In genomic region chr19:29501507-29501906, GRCm38 (mm10) we compare ENCODE assay signal across 8 mouse cellular contexts. TPM values are rescaled to one million over a fixed set of nuclear protein-coding genes. Genes with fewer than 3 reads are reported as not detected.
DNase-seq lines count a peak whose midpoint lies in the region; ATAC-seq lines count a peak whose summit lies in the region.

No protein-coding gene starts in this region.

- peak overlapping the region; percentile 44 for H3K4me2 ChIP-seq in intestine, embryonic 15.5 days (replicated peaks)

- H3K36me3 ChIP-seq in intestine, embryonic 15.5 days = no peaks in the 10 kb centered on the region
- no peaks in the 10 kb centered on the region for H3K36me3 ChIP-seq in midbrain, embryonic 10.5 days

- intact Hi-C loops in left cerebral cortex, postnatal 25 days (cut with DNase I) = loop anchor here (2.0 to 10.0 kb wide), 3 partner anchors 141 to 527 kb away; no protein-coding TSS in a partner anchor

- ATAC-seq in intestine, embryonic 15.5 days = peak; percentile 73

- no peaks in the 10 kb centered on the region for H3K27me3 ChIP-seq in intestine, embryonic 15.5 days (replicated peaks)
- no peaks in the 10 kb centered on the region for H3K27me3 ChIP-seq in midbrain, embryonic 10.5 days (ENCODE audit: low read depth, poor library complexity, severe bottlenecking)

- H3K9ac ChIP-seq in intestine, embryonic 15.5 days = no peak overlapping the region

- DNase-seq in adipocyte (ENCODE audit: low spot score) = peak; percentile 93
- peak; percentile 93 for DNase-seq in embryo, embryonic 10 days (ENCODE audit: low spot score)
- peak; percentile 57 for DNase-seq in gastrocnemius, postnatal 25 days
- peak; percentile 77 to 86 for DNase-seq in left cerebral cortex, postnatal 25 days (ENCODE audit: low spot score in 2 of 2)
- peak; percentile 68 for DNase-seq in midbrain, embryonic 10.5 days (ENCODE audit: low spot score)
- peak; percentile 61 to 63 for DNase-seq in right cerebral cortex, postnatal 36 days (ENCODE audit: low spot score in 2 of 2)
- peak; percentile 66 to 84 for DNase-seq in urinary bladder, postnatal 4 days (ENCODE audit: low spot score in 2 of 2)

- no peak overlapping the region for H3K27ac ChIP-seq in intestine, embryonic 15.5 days
- H3K27ac ChIP-seq in midbrain, embryonic 10.5 days (replicated peaks) = no peak overlapping the region

- WGBS in intestine, embryonic 15.5 days = 12% methylated on average over 6 of the region's 6 CpGs
- 17% methylated on average over 6 of the region's 6 CpGs for WGBS in midbrain, embryonic 10.5 days

- H3K9me3 ChIP-seq in intestine, embryonic 15.5 days = no peaks in the 10 kb centered on the region
- no peaks in the 10 kb centered on the region for H3K9me3 ChIP-seq in midbrain, embryonic 10.5 days (replicated peaks)

- H3K4me1 ChIP-seq in intestine, embryonic 15.5 days (replicated peaks) = no peaks in the 10 kb centered on the region
- no peaks in the 10 kb centered on the region for H3K4me1 ChIP-seq in midbrain, embryonic 10.5 days

- no peak overlapping the region for H3K4me3 ChIP-seq in intestine, embryonic 15.5 days (replicated peaks)
- H3K4me3 ChIP-seq in midbrain, embryonic 10.5 days = no peak overlapping the region

RNA-seq across cellular contexts. Expression of gene Ric1, which starts 20.6 kb away (rescaled TPM):
- 10 to 100 TPM; 22.5 to 23.8 TPM for total RNA-seq in gastrocnemius, postnatal 25 days (2021)
- 11.9 and 12.3 TPM in 2 replicates for polyA plus RNA-seq in intestine, embryonic 15.5 days (2015; fragmentation: Nextera tagmentation; extraction: Ambion mirVana)
- total RNA-seq in left cerebral cortex, postnatal 25 days (2021) = 10 to 100 TPM; 36.6 to 37.1 TPM
- 9.8 and 10.2 TPM in 2 replicates for polyA plus RNA-seq in midbrain, embryonic 10.5 days (2016; fragmentation: Nextera tagmentation; extraction: Ambion mirVana)
